Mouse (Mus musculus) lung, adult 2 months (tissue): ENCODE data around the gene B3gnt4. TPM values are rescaled to one million over a fixed set of nuclear protein-coding genes. Genes with fewer than 3 reads are reported as not detected.
"Not testable (repeated sequence)": the region's sequence is repeated elsewhere in the genome, so short reads cannot be mapped to it uniquely, and the experiment has no call there.

Experiments
- DNase-seq: peaks from one replicate; pipeline ENCODE4 v3.0.0; 2022
- H3K4me1 ChIP-seq: fragments of 200-500 bp; 2 replicates; pipeline ENCODE4 v1.6.1; 2011; ENCODE audit warnings: low read length; ENCODE audit not compliant: control insufficient read depth, insufficient read depth
- H3K4me3 ChIP-seq: fragments of 200-500 bp; replicated peaks from 2 replicates; pipeline ENCODE3; 2011; ENCODE audit warnings: low read depth, mild to moderate bottlenecking, control low read depth, low read length; ENCODE audit errors: extremely low read depth
- CTCF ChIP-seq: fragments of 200-500 bp; IDR thresholded peaks from 2 replicates; pipeline ENCODE4 v1.5.1; 2011; ENCODE audit warnings: mild to moderate bottlenecking, low read length, control low read depth; ENCODE audit not compliant: insufficient read depth
- POLR2A ChIP-seq: fragments of 200-500 bp; IDR thresholded peaks from 2 replicates; pipeline ENCODE4 v1.6.1; 2011; ENCODE audit warnings: low read depth, mild to moderate bottlenecking, control low read depth, low read length, borderline replicate concordance; ENCODE audit errors: extremely low read depth
- WGBS: fragments of 180-500 bp; shearing (Covaris S2); methylation state at CpG from one replicate; pipeline ENCODE4 v1.1.7; 2018; 5-methylcytosine and 5-hydroxymethylcytosine counted together
- polyA plus RNA-seq: library from polyadenylated mRNA; depleted of rRNA; stranded (reverse); fragments of >200 nt; gene quantifications from 2 replicates; pipeline ENCODE4 v1.2.3, GENCODE M21; 2012

The B3gnt4 gene
- polyA plus RNA-seq, 1 experiment: 8.5 TPM

GRCm38 (mm10) chr5:123507936-123508723 lies 2.1 kb upstream of the B3gnt4 start:
- peaks cover 2% of the 10 kb centered on the region; the same call in 1 of the 2 replicates for H3K4me1 ChIP-seq
- TF ChIP-seq CTCF (no peak), POLR2A (no peak)
- DNase-seq: peak; percentile 79
- peak overlapping the region; percentile 58 for H3K4me3 ChIP-seq
- WGBS: 1% methylated on average over 59 of the region's 59 CpGs

- no peak overlapping the region for H3K4me3 ChIP-seq
- no peak for TF ChIP-seq CTCF
- TF ChIP-seq POLR2A: no peak
- no peak for DNase-seq
- WGBS: 11% methylated on average over 12 of the region's 12 CpGs
- peaks cover 2% of the 10 kb centered on the region; the same call in 1 of the 2 replicates for H3K4me1 ChIP-seq
Measured at GRCm38 (mm10) chr5:123508921-123509320, 1.3 kb upstream of the B3gnt4 start.

GRCm38 (mm10) chr5:123511426-123511825 lies 1.2 kb downstream of the B3gnt4 start:
- 73% methylated on average over 3 of the region's 3 CpGs for WGBS
- H3K4me1 ChIP-seq, DNase-seq, H3K4me3 ChIP-seq: not testable (repeated sequence)

GRCm38 (mm10) chr5:123512102-123512501 lies 1.8 kb downstream of the B3gnt4 start:
- DNase-seq: no peak
- 61% methylated on average over 3 of the region's 3 CpGs for WGBS
- Histone ChIP-seq H3K4me3 (no peak overlapping the region), H3K4me1 (peaks cover 2% of the 10 kb centered on the region; the same call in 1 of the 2 replicates)
- TF ChIP-seq POLR2A (no peak), CTCF (no peak)

GRCm38 (mm10) chr5:123514871-123515270 lies 4.6 kb downstream of the B3gnt4 start:
- H3K4me1 ChIP-seq: no peaks in the 10 kb centered on the region
- no peak for DNase-seq
- WGBS: 89% methylated on average over 5 of the region's 5 CpGs
- no peak for TF ChIP-seq CTCF
- H3K4me3 ChIP-seq: no peak overlapping the region

GRCm38 (mm10) chr5:123520666-123521065 lies 10.4 kb downstream of the B3gnt4 start:
- no peak for DNase-seq
- no peak overlapping the region for H3K4me3 ChIP-seq
- WGBS: 90% methylated on average over 9 of the region's 9 CpGs
- peaks cover 4% of the 10 kb centered on the region for H3K4me1 ChIP-seq
- TF ChIP-seq CTCF: no peak
- no peak for TF ChIP-seq POLR2A

GRCm38 (mm10) chr5:123521621-123522020 lies 11.4 kb downstream of the B3gnt4 start:
- no peak overlapping the region for H3K4me3 ChIP-seq
- no peak for DNase-seq
- H3K4me1 ChIP-seq: peaks cover 4% of the 10 kb centered on the region
- TF ChIP-seq CTCF (no peak), POLR2A (no peak)
- WGBS: 80% methylated on average over 1 of the region's 1 CpGs

GRCm38 (mm10) chr5:123522166-123522565 lies 11.9 kb downstream of the B3gnt4 start:
- WGBS: 72% methylated on average over 1 of the region's 1 CpGs
- Histone ChIP-seq H3K4me1 (peaks cover 4% of the 10 kb centered on the region), H3K4me3 (no peak overlapping the region)
- no peak for TF ChIP-seq POLR2A
- TF ChIP-seq CTCF: no peak
- DNase-seq: no peak

GRCm38 (mm10) chr5:123523692-123524392 lies 13.6 kb downstream of the B3gnt4 start, which contains the start of gene Diablo:
TSS of gene Diablo (minus strand) at chr5:123524176.
- Histone ChIP-seq H3K4me3 (peak within 1 kb of the TSS; percentile 86), H3K4me1 (peaks cover 4% of the 10 kb centered on the region)
- peak; percentile 96 for TF ChIP-seq POLR2A
- TF ChIP-seq CTCF: no peak
- WGBS: under 1% methylated on average over 82 of the region's 82 CpGs
- DNase-seq: peak; percentile 98

GRCm38 (mm10) chr5:123524393-123524750 lies 14.1 kb downstream of the B3gnt4 start:
- DNase-seq: no peak
- TF ChIP-seq POLR2A (no peak), CTCF (no peak)
- WGBS: 2% methylated on average over 27 of the region's 27 CpGs

More at GRCm38 (mm10) chr5:123524393-123524750, 14.1 kb downstream of the B3gnt4 start:
- Histone ChIP-seq H3K4me3 (peak overlapping the region; percentile 86), H3K4me1 (peaks cover 4% of the 10 kb centered on the region)
